Mouse (Mus musculus) c-Kit-positive CD71-positive TER-119-positive erythroid progenitor cells, embryonic 14.5 days (primary cell): Measurements from ENCODE around the gene Slc9a1.

Source experiments
- DNase-seq: peaks from one replicate; pipeline ENCODE4 v3.0.0-alpha.2; 2013; ENCODE audit warnings: low spot score

Slc9a1 gene

GRCm38 (mm10) chr4:133374011-133374410 is 4.5 kb downstream of the Slc9a1 start:
- DNase-seq: no peak

DNA sequence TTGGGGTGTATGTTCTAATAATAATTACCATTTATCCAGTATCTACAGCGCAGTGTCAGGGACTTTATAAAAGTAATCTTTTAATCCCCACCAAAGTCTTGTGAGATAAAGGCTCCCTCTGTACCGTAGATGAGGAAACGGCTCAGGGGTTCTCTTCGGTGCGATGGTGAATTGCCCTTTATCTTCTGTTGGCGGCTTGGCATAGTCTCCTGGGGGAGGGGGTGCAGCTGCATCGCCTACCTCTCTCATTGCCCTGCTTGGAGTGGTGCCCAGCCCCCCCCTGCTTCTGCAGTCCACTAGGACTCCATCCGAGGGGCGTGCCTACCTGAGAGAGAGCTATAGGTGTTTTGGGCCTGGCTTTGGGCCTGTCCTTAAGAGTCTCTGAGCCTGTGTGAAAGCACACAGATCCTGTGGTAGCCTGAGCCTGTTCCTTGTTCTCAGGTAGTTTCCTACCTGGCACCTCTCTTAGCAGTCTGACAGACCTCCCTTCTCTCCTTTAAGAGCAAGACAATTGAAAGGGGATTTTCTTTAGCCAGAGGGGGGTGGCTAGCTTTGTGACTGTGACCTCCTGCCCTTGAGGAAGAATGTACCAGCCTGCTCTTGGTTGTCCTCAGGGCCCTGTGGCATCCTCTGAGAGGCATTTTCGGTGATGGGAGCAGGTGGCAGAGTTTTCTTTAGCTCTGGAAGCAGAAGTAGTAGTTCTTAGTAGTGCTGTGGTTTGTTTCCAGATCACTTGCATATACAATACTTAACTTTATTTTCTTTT is 6.5 kb downstream of the Slc9a1 start:
- no peak for DNase-seq

- DNase-seq: peak; percentile 70
Measured at GRCm38 (mm10) chr4:133378236-133379045, 8.9 kb downstream of the Slc9a1 start.

- DNase-seq: no peak
Measured at GRCm38 (mm10) chr4:133379046-133379347, 9.5 kb downstream of the Slc9a1 start.

DNA sequence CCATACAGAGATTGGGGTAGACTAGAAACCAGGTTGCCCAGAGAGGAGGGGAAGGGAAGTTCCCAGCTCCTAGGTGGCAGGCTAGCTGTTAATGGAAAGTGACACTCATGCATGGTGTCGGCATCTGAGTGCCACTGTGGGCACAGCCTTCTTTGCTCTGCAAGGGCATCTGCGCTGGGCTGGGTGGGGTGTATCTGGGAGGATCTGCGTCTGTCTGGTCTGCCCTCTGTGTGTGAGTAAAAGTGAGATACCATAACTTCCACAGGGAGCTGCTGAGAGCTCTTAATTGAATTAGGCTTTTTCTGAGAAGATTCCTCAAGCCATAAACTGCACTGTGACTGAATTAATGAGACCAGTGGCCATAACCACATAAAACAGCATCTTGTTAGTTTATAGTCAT is 10.4 kb downstream of the Slc9a1 start:
- no peak for DNase-seq

DNA sequence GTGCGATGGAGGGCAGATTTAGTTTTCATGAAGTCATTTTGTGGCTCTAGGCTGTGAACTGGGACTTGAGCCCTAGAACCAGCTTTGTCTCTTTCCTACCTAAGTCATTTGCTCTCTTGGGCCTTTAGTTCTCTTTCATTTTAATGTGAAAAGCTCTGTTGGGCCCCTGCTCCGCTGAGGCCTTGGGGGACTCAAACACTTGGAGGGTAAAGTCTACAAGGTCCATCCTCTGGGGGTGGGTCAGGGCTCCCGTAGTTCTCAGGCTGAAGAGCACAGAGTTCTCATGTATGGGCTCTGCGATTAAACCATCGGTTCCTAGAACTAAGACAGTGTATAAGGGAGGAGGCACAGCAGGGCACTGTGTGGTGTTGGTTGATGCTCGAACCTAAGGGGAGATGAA is 11.0 kb downstream of the Slc9a1 start:
- DNase-seq: no peak

GRCm38 (mm10) chr4:133381141-133381540 is 11.6 kb downstream of the Slc9a1 start:
- DNase-seq: no peak

DNA sequence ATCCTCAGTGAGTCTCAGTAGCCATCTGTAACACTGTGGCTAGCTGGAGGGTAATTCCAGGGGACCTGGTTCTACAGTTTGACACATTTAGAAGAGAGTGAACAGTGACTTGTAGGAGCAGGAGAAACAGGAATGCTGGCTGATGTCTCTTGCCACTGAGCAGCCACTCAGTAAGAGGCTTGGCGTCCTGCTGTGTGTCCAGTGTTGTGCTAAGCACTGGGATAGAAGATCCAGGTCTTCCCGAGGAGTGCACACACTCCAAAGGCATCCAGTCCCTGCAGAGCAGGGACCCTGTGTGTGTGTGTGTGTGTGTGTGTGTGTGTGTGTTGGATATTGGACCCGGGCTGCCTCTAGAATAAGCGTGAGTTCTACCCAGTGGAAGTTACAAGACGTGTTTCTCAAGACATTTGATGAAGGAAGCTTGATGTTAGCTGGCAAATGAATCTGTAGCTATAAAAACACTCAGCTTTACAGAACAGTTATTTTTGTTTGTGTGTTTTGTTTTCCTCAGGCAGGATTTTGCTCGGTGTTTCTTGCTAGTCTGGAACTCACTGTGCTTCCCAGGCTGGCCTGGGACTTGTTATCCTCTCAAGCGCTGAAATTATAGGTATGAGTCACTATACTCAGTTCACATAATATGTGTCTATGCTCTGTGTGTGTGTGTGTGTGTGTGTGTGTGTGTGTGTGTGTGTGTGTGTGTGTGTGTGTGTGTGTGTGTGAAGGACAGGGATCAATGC is 16.7 kb downstream of the Slc9a1 start:
- DNase-seq: no peak

- no peak for DNase-seq
Measured at GRCm38 (mm10) chr4:133387053-133387452, 17.5 kb downstream of the Slc9a1 start.

GRCm38 (mm10) chr4:133388781-133389552 is 19.5 kb downstream of the Slc9a1 start:
- no peak for DNase-seq

DNA sequence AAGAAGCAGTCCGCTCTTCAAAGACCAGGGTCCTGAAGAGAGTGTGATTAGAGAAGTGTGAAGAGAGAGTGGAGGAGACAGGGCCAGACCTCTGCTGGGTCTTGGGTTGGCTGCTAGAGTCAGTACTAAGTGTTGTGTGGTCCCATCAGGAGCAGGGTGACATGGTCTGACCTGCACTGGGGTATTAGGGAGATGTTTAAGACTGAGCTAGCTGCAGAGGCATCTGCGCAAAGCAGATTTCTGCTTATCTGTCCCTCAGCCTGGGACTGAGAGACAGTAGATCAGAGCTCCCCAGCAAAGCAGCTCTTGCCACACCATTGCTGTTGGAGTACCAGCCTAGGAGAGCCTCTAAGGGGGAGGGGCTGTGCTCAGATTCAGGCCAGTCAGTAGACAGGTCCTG is 20.5 kb downstream of the Slc9a1 start:
- DNase-seq: peak; percentile 81

- DNase-seq: no peak
Measured at GRCm38 (mm10) chr4:133390585-133390984, 21.1 kb downstream of the Slc9a1 start.

GRCm38 (mm10) chr4:133391185-133392040 is 21.9 kb downstream of the Slc9a1 start:
- no peak for DNase-seq

- peak; percentile 78 for DNase-seq
Measured at GRCm38 (mm10) chr4:133394981-133395573, 25.6 kb downstream of the Slc9a1 start.

DNA sequence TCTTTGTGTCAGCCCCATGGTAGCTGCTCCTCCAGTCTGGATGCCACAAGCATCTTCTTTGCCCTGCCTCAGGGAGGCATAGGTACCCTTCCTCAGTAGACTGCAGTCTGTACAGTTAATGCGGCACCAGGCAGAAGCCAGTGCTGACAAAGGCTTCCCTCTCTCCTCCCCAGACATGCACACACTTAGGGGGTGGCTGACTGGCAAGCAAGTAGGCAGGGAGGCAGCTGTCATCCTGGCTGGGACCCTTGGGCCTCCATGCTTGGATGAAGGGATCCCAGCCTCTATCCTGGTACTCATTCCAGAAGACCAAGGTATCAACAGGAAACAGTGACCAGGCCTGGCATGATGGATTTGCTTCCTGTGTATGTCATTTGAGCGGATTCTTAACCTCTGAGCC is 26.6 kb downstream of the Slc9a1 start:
- no peak for DNase-seq

DNA sequence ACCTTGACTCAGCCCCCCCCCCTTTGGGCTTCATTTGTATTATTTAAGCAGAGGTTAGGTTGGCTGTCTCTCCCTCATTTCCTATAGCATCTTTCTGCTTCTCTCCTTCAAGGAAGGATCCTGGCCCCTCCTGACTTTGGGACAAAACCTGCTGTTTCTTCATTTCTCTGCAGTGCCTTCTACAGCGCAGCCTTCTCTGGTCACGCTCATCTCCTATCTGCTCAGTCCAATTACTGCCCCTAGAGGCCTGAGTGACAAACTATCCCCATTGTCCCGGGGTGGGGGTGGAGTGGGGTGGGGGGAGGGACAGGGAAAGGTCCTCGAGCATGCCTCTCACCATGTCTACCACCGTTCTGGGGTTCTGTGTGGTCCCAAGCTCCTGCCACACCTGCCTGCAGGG is 27.8 kb downstream of the Slc9a1 start:
- no peak for DNase-seq

GRCm38 (mm10) chr4:133397961-133398360 is 28.5 kb downstream of the Slc9a1 start:
- no peak for DNase-seq

- no peak for DNase-seq
Measured at GRCm38 (mm10) chr4:133398619-133399018, 29.1 kb downstream of the Slc9a1 start.

DNA sequence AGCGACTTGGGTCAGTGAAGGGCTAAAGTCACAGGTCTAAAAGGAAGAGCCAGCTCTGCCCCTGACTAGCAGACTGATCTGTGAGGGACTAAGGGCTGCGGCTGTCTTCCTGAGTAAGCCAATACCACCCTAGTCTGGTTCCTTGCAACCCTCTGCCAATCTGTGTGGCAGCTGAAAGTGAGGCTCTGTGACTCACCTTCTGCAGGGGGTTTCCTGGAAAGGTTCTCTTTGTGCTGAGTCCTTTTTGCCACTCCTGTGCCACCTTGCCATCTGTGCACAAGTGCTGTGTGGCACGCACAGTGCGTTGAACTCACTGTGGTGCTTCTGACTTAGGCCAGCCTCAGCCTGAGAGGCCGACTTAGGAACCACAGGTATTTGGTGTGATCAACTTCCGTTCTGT is 30.0 kb downstream of the Slc9a1 start:
- no peak for DNase-seq

DNA sequence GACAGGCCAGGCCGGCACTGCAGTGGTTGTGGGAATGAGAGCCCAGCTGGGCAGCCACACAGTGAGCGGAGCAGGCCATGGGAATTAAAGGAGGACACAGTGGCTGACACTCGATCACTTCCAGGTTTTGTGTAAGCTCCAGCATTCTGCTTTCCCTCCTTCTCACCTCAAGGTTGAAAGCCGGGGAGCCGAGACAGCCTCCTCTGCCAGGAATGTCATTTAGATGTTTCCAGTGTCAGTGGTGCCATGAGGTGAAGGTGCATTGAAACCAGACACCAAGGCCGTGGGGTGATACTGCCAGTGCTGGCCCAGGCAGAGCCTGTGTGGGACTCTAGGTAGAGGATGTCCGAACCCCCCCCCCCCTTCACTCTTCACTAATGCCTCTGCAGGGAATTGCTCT is 30.6 kb downstream of the Slc9a1 start:
- no peak for DNase-seq

DNA sequence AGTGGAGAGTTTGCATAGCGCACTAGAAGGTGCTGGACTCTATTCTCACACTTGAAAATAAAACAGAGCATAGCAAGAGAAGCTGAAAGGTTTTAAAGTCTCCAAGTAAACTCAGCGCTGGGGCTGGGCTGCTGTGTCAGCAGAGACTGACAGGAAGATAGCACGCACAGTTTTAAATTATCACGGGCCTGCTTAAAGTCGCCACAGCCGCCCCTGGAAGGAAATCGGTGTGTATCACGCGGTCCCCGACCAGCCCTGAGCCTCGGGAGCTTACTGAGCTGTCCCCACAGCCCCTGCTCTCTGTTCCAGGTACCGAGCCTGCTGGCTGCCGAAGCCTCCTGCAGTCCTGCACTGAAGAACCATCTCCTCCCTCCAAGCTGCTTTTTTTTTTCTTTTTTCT is 32.5 kb downstream of the Slc9a1 start:
- DNase-seq: no peak
